Comparison of ENCODE assay signal across 9 mouse cellular contexts in genomic region chr17:48407154-48407553, GRCm38 (mm10). TPM values are rescaled to one million over a fixed set of nuclear protein-coding genes. Genes with fewer than 3 reads are reported as not detected.
DNase-seq lines count a peak whose midpoint lies in the region; ATAC-seq and TF ChIP-seq lines count a peak whose summit lies in the region.
"Had no signal": no experiment of that assay in that cellular context is flagged by ENCODE, and none has a peak within 500 bp of the region (broad histone marks: within the 10 kb centered on the region; RNA-seq: fewer than 3 reads in every experiment).

No protein-coding gene starts in this region.

- DNase-seq in heart, embryonic 10.5 days (ENCODE audit: low spot score): no peak
- DNase-seq in heart, postnatal 14 days: no peak
- DNase-seq in neural tube, embryonic 11.5 days (ENCODE audit: low spot score): no peak
- no peak for DNase-seq in neural tube, embryonic 10.5 days (ENCODE audit: extremely low spot score, low spot score)
- no peak for DNase-seq in urinary bladder, postnatal 14 days (ENCODE audit: low spot score)
- no peak for DNase-seq in adrenal gland, postnatal 36 days
- DNase-seq: lung, postnatal 14 days had no signal

- peak overlapping the region; percentile 91; the same call in 1 of the 2 replicates for H3K4me3 ChIP-seq in heart, embryonic 10.5 days
- no peak overlapping the region for H3K4me3 ChIP-seq in neural tube, embryonic 11.5 days (ENCODE audit: low read depth, low read length)
- peak overlapping the region; percentile 80; the same call in 1 of the 2 replicates for H3K4me3 ChIP-seq in forebrain, embryonic 15.5 days
- no peak overlapping the region for H3K4me3 ChIP-seq in myocyte

- no peak overlapping the region for H3ac ChIP-seq in myocyte (ENCODE audit: control insufficient read depth, insufficient read length)

- no peak overlapping the region; the same call in 1 of the 2 replicates for H3K27ac ChIP-seq in heart, embryonic 10.5 days
- H3K27ac ChIP-seq in neural tube, embryonic 11.5 days (ENCODE audit: low read depth, low read length): no peak overlapping the region
- H3K27ac ChIP-seq in forebrain, embryonic 15.5 days (replicated peaks): peak overlapping the region; percentile 99

- no peaks in the 10 kb centered on the region for H3K9me3 ChIP-seq in heart, embryonic 10.5 days
- H3K9me3 ChIP-seq in neural tube, embryonic 11.5 days (ENCODE audit: control insufficient read depth, low read length): no peaks in the 10 kb centered on the region
- no peaks in the 10 kb centered on the region for H3K9me3 ChIP-seq in forebrain, embryonic 15.5 days

- no peaks in the 10 kb centered on the region for H3K27me3 ChIP-seq in heart, embryonic 10.5 days (ENCODE audit: insufficient read depth, poor library complexity, severe bottlenecking)
- H3K27me3 ChIP-seq in neural tube, embryonic 11.5 days (ENCODE audit: control insufficient read depth, insufficient read depth, low read length): no peaks in the 10 kb centered on the region
- no peaks in the 10 kb centered on the region for H3K27me3 ChIP-seq in forebrain, embryonic 15.5 days
- H3K27me3 ChIP-seq in myocyte (ENCODE audit: control insufficient read depth, insufficient read depth, insufficient read length): no peaks in the 10 kb centered on the region

- H3K9ac ChIP-seq in neural tube, embryonic 11.5 days (ENCODE audit: low read length): peak overlapping the region; percentile 99; the same call in 1 of the 2 replicates
- no peak overlapping the region for H3K9ac ChIP-seq in forebrain, embryonic 15.5 days (replicated peaks)

- H3K36me3 ChIP-seq in heart, embryonic 10.5 days: 0 out of 2 replicates have a peak, but pooled peaks cover 4% of the 10 kb centered on the region
- H3K36me3 ChIP-seq in neural tube, embryonic 11.5 days (ENCODE audit: control insufficient read depth, insufficient read depth, low read length): no peaks in the 10 kb centered on the region
- H3K36me3 ChIP-seq in forebrain, embryonic 15.5 days: no peaks in the 10 kb centered on the region
- peaks cover 6% of the 10 kb centered on the region for H3K36me3 ChIP-seq in myocyte (ENCODE audit: control insufficient read depth, insufficient read depth)

- H3K79me2 ChIP-seq in myocyte (ENCODE audit: control insufficient read depth, insufficient read depth): peaks cover 62% of the 10 kb centered on the region

- TF ChIP-seq POLR2A in myocyte (IDR thresholded peaks at IDR 0.05; ENCODE audit: insufficient read length, low read depth): no peak

- 68% methylated on average over 4 of the region's 4 CpGs for WGBS in heart, embryonic 10.5 days
- 87% methylated on average over 4 of the region's 4 CpGs for WGBS in neural tube, embryonic 11.5 days
- 69% methylated on average over 4 of the region's 4 CpGs for WGBS in forebrain, embryonic 15.5 days

- intact Hi-C loops in heart, postnatal 14 days (cut with DNase I): loop anchor here (5.0 kb wide), 1 partner anchor 130 kb away; no protein-coding TSS in a partner anchor

- peaks cover 23% of the 10 kb centered on the region for H3K4me1 ChIP-seq in heart, embryonic 10.5 days
- H3K4me1 ChIP-seq in neural tube, embryonic 11.5 days (ENCODE audit: control insufficient read depth, insufficient read depth, low read length): peaks cover 12% of the 10 kb centered on the region
- peaks cover 38% of the 10 kb centered on the region for H3K4me1 ChIP-seq in forebrain, embryonic 15.5 days

- no peak for ATAC-seq in neural tube, embryonic 11.5 days (ENCODE audit: insufficient read depth, low FRiP score, low TSS enrichment)
- ATAC-seq in forebrain, embryonic 15.5 days (replicated peaks): no peak

- H3K4me2 ChIP-seq in neural tube, embryonic 11.5 days (ENCODE audit: low read depth): peak overlapping the region; percentile 53; the same call in 1 of the 2 replicates
- peak overlapping the region; percentile 58 for H3K4me2 ChIP-seq in forebrain, embryonic 15.5 days (replicated peaks)
- peak overlapping the region; percentile 81 for H3K4me2 ChIP-seq in myocyte (ENCODE audit: low read depth)

TF ChIP-seq in myocyte, 11 proteins besides CTCF, POLR2A, EP300 and RAD21:
- no peak for TF ChIP-seq USF1 (IDR thresholded peaks at IDR 0.05; ENCODE audit: low read depth)
- TF ChIP-seq REST (IDR thresholded peaks at IDR 0.05; ENCODE audit: insufficient read depth, insufficient read length): no peak
- no peak for TF ChIP-seq TCF3 (IDR thresholded peaks at IDR 0.05; ENCODE audit: insufficient read length, low read depth)
- TF ChIP-seq CEBPB (IDR thresholded peaks at IDR 0.05; ENCODE audit: insufficient read depth, poor library complexity, severe bottlenecking): no peak
- no peak for TF ChIP-seq POLR2AphosphoS2 (IDR thresholded peaks at IDR 0.05; ENCODE audit: insufficient read length, low read depth)
- TF ChIP-seq MYOD1 (IDR thresholded peaks at IDR 0.05; ENCODE audit: control insufficient read depth in 1 of 3, insufficient read length in 2 of 3, low read depth in 2 of 3): no peak
- TF ChIP-seq TCF12 (IDR thresholded peaks at IDR 0.05; ENCODE audit: insufficient read depth, poor library complexity, severe bottlenecking): no peak
- TF ChIP-seq E2F4 (IDR thresholded peaks at IDR 0.05; ENCODE audit: insufficient read depth): no peak
- no peak for TF ChIP-seq MAX (IDR thresholded peaks at IDR 0.05; ENCODE audit: low read depth)
- no peak for TF ChIP-seq MYOG (IDR thresholded peaks at IDR 0.05; ENCODE audit: control insufficient read depth in 1 of 3, insufficient read depth in 1 of 3, insufficient read length in 2 of 3, low read depth in 2 of 3)
- no peak for TF ChIP-seq SRF (IDR thresholded peaks at IDR 0.05; ENCODE audit: control insufficient read depth, insufficient read length, low read depth)

RNA-seq across cellular contexts. Expression of gene Nfya, which starts 2.6 kb away (rescaled TPM):
- 13.7 and 17.3 TPM in 2 replicates for polyA plus RNA-seq in heart, embryonic 10.5 days (2016; fragmentation: Nextera tagmentation; extraction: Ambion mirVana)
- 10 to 100 TPM; 24.3 to 26.5 TPM for total RNA-seq in heart, postnatal 14 days (2021)
- 23.1 and 27.8 TPM in 2 replicates for polyA plus RNA-seq in neural tube, embryonic 11.5 days (2014; fragmentation: Nextera tagmentation; extraction: Ambion mirVana)
- polyA plus RNA-seq in forebrain, embryonic 15.5 days (2015; fragmentation: Nextera tagmentation; extraction: Ambion mirVana): 17.6 and 18.9 TPM in 2 replicates
- polyA plus RNA-seq in myocyte (2012; fragmentation: generic; extraction: Trizol): 17.0 TPM
- total RNA-seq in adrenal gland, postnatal 36 days (2021): 10 to 100 TPM; 31.0 to 39.9 TPM

RNA-seq across cellular contexts. Expression of gene Oard1, which starts 2.7 kb away (rescaled TPM):
- 56.7 and 78.1 TPM in 2 replicates for polyA plus RNA-seq in heart, embryonic 10.5 days (2016; fragmentation: Nextera tagmentation; extraction: Ambion mirVana)
- 10 to 100 TPM; 10.7 to 12.9 TPM for total RNA-seq in heart, postnatal 14 days (2021)
- polyA plus RNA-seq in neural tube, embryonic 11.5 days (2014; fragmentation: Nextera tagmentation; extraction: Ambion mirVana): 73.5 and 74.2 TPM in 2 replicates
- polyA plus RNA-seq in forebrain, embryonic 15.5 days (2015; fragmentation: Nextera tagmentation; extraction: Ambion mirVana): 59.0 and 60.7 TPM in 2 replicates
- polyA plus RNA-seq in myocyte (2012; fragmentation: generic; extraction: Trizol): 7.5 TPM
- 10 to 100 TPM; 14.0 to 23.8 TPM for total RNA-seq in adrenal gland, postnatal 36 days (2021)

RNA-seq across cellular contexts. Expression of gene Apobec2, which starts 25.6 kb away (rescaled TPM):
- polyA plus RNA-seq in heart, embryonic 10.5 days (2016; fragmentation: Nextera tagmentation; extraction: Ambion mirVana): 142 and 213 TPM in 2 replicates
- total RNA-seq in heart, postnatal 14 days (2021): 100 to 1,000 TPM; 243 TPM
- polyA plus RNA-seq in neural tube, embryonic 11.5 days (2014; fragmentation: Nextera tagmentation; extraction: Ambion mirVana): 5.5 and 5.7 TPM in 2 replicates
- polyA plus RNA-seq in forebrain, embryonic 15.5 days (2015; fragmentation: Nextera tagmentation; extraction: Ambion mirVana): 0.19 and 0.73 TPM in 2 replicates
- 122 TPM for polyA plus RNA-seq in myocyte (2012; fragmentation: generic; extraction: Trizol)
- 1 to 10 TPM; 1.3 to 1.9 TPM for total RNA-seq in adrenal gland, postnatal 36 days (2021)

RNA-seq across cellular contexts. Expression of gene Tspo2, which starts 44.2 kb away (rescaled TPM):
- 0.43 and 0.67 TPM in 2 replicates for polyA plus RNA-seq in heart, embryonic 10.5 days (2016; fragmentation: Nextera tagmentation; extraction: Ambion mirVana)
- total RNA-seq in heart, postnatal 14 days (2021): 1 to 10 TPM in 1 of 2 experiments, under 1 TPM in 1; 0.96 to 1.8 TPM
- 0.34 TPM in 1 of 2 replicates, not detected in the other for polyA plus RNA-seq in neural tube, embryonic 11.5 days (2014; fragmentation: Nextera tagmentation; extraction: Ambion mirVana)
- polyA plus RNA-seq in forebrain, embryonic 15.5 days (2015; fragmentation: Nextera tagmentation; extraction: Ambion mirVana): 2.3 and 2.8 TPM in 2 replicates
- polyA plus RNA-seq in myocyte (2012; fragmentation: generic; extraction: Trizol): not detected
- total RNA-seq in adrenal gland, postnatal 36 days (2021): not detected

RNA-seq across cellular contexts. Expression of gene Treml1, which starts 47.4 kb away (rescaled TPM):
- polyA plus RNA-seq in heart, embryonic 10.5 days (2016; fragmentation: Nextera tagmentation; extraction: Ambion mirVana): 3.7 and 6.3 TPM in 2 replicates
- total RNA-seq in heart, postnatal 14 days (2021): under 1 TPM; 0.22 to 0.29 TPM
- 2.5 and 3.2 TPM in 2 replicates for polyA plus RNA-seq in neural tube, embryonic 11.5 days (2014; fragmentation: Nextera tagmentation; extraction: Ambion mirVana)
- polyA plus RNA-seq in forebrain, embryonic 15.5 days (2015; fragmentation: Nextera tagmentation; extraction: Ambion mirVana): 0.46 and 0.55 TPM in 2 replicates
- polyA plus RNA-seq in myocyte (2012; fragmentation: generic; extraction: Trizol): 0.22 TPM
- under 1 TPM in 1 of 2 experiments, not detected in 1; 0.33 TPM for total RNA-seq in adrenal gland, postnatal 36 days (2021)

Comparison
In these comparisons a context has a peak if more than half of its experiments do, and no peak if none do; other contexts are left out.
1. H3K4me3 ChIP-seq: peak in heart, embryonic 10.5 days (single experiment) and forebrain, embryonic 15.5 days (single experiment); none in neural tube, embryonic 11.5 days (single experiment) and myocyte (single experiment).
2. RNA of gene Apobec2, which starts 25.6 kb away (polyA plus RNA-seq): 142 to 213 TPM in heart, embryonic 10.5 days and 122 TPM in myocyte (single experiment); 5.5 to 5.7 TPM in neural tube, embryonic 11.5 days and 0.19 to 0.73 TPM in forebrain, embryonic 15.5 days; every median in the first group is over 10 times any median in the second.
3. Peak in every context shown above with its lines, with median percentiles within 50 percentile points of each other: H3K4me2 ChIP-seq.